Mouse (Mus musculus): ENCODE measurements at regions not wholly inside any gene's neighbourhood (a gene's known extent, or its start where the extent isn't known, plus 50 kb on each side); places are given as distances from the start of the nearest gene placed in this dataset.

DNA sequence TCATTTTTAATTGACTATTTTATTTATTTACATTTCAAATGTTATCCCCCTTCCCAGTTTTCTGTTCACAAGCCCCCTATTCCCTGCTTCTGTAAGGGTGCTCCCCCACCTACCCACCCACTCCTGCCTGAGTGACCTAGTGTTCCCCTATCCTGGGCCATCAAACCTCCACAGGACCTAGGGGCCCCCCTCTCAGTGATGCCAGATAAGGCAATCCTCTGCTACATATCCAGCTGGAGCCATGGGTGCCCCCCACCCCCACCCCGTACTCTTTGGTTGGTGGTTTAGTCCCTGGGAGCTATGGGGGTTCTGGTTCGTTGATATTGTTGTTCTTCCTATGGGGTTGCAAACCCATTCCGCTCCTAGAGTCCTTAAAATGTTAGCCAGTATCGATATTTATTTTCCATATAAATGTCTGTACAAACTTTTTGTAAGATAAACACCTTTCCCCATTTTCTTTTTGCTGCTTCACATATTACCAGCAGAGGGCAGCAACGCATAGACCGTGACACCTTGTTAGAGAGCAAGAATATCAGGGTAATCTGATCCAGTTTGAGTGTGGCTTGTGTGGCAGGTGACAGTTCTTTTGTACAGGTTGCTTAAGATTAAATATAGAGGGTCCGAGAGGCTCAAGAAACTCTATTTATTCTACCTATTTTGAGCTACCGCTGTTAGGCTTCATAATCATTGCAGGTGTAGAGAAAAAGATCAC is 177.2 kb upstream of the Scn7a start:
- peak; percentile 8 to 37 for DNase-seq

GRCm38 (mm10) chr2:66941188-66941587 is 156.5 kb upstream of the Scn7a start:
- no peak for DNase-seq

GRCm38 (mm10) chr2:66898032-66898431 is 113.3 kb upstream of the Scn7a start:
- DNase-seq, result no peak

GRCm38 (mm10) chr2:66867457-66868216 is 82.9 kb upstream of the Scn7a start:
- DNase-seq, result no peak

Measured in cerebellum, postnatal 36 days (tissue).